8 mouse cellular contexts compared by ENCODE assay signal in genomic region chr4:133213268-133213590, GRCm38 (mm10). TPM values are rescaled to one million over a fixed set of nuclear protein-coding genes. Genes with fewer than 3 reads are reported as not detected.
DNase-seq lines count a peak whose midpoint lies in the region; ATAC-seq and TF ChIP-seq lines count a peak whose summit lies in the region.

No protein-coding gene starts in this region.

- H3K36me3 ChIP-seq in G1E (replicated peaks): no peaks in the 10 kb centered on the region
- no peaks in the 10 kb centered on the region for H3K36me3 ChIP-seq in forebrain, embryonic 16.5 days (ENCODE audit: control insufficient read depth, insufficient read depth)
- no peaks in the 10 kb centered on the region for H3K36me3 ChIP-seq in limb, embryonic 13.5 days
- H3K36me3 ChIP-seq in small intestine, adult 2 months (ENCODE audit: control insufficient read depth, insufficient read depth, low read length): no peaks in the 10 kb centered on the region

- DNase-seq in cerebellum, adult 2 months: peak; percentile 61 to 72
- no peak for DNase-seq in cerebellum, adult 11 months
- no peak for DNase-seq in G1E (ENCODE audit: low spot score)
- no peak for DNase-seq in urinary bladder, postnatal 10 days (ENCODE audit: low spot score)
- DNase-seq in natural killer cell, adult 2 months (ENCODE audit: low spot score in 2 of 2): no peak

- no peak for ATAC-seq in G1E (ENCODE audit: extremely low read depth, insufficient number of reproducible peaks, low FRiP score, poor library complexity, severe bottlenecking)
- ATAC-seq in forebrain, embryonic 16.5 days: peak; percentile 7; the same call in 1 of the 2 replicates
- no peak for ATAC-seq in limb, embryonic 13.5 days (ENCODE audit: low FRiP score, low read depth)

- no peak for TF ChIP-seq CTCF in cerebellum, adult 2 months (IDR thresholded peaks at IDR 0.05; ENCODE audit: borderline replicate concordance, insufficient read depth, low read depth, low read length)
- TF ChIP-seq CTCF in G1E (IDR thresholded peaks at IDR 0.05; ENCODE audit: low read depth, low read length): no peak
- TF ChIP-seq CTCF in small intestine, adult 2 months (IDR thresholded peaks at IDR 0.05; ENCODE audit: extremely low read depth, insufficient read length, insufficient replicate concordance, low read depth, low read length): 0 out of 2 replicates have a peak, but pooled peaks have one; percentile 13

- no peak overlapping the region for H3K9ac ChIP-seq in forebrain, embryonic 16.5 days (replicated peaks; ENCODE audit: low read depth, low read length)
- peak overlapping the region; percentile 31; the same call in 1 of the 2 replicates for H3K9ac ChIP-seq in limb, embryonic 13.5 days

- H3K27ac ChIP-seq in cerebellum, adult 2 months (ENCODE audit: insufficient read depth, low read length): no peak overlapping the region
- H3K27ac ChIP-seq in forebrain, embryonic 16.5 days (ENCODE audit: low read length): no peak overlapping the region
- H3K27ac ChIP-seq in limb, embryonic 13.5 days: no peak overlapping the region
- H3K27ac ChIP-seq in small intestine, adult 2 months (ENCODE audit: insufficient read depth, low read depth, low read length): no peak overlapping the region

- 4% methylated on average over 9 of the region's 9 CpGs for WGBS in cerebellum, adult 2 months
- WGBS in forebrain, embryonic 16.5 days: 0% methylated on average over 9 of the region's 9 CpGs
- 3% methylated on average over 9 of the region's 9 CpGs for WGBS in limb, embryonic 13.5 days
- WGBS in small intestine, adult 2 months: 3% methylated on average over 9 of the region's 9 CpGs

- peaks cover 23% of the 10 kb centered on the region for H3K4me1 ChIP-seq in cerebellum, adult 2 months (ENCODE audit: control insufficient read depth, insufficient read depth, low read length)
- peaks cover 43% of the 10 kb centered on the region for H3K4me1 ChIP-seq in G1E (ENCODE audit: insufficient read depth, low read depth, low read length)
- H3K4me1 ChIP-seq in forebrain, embryonic 16.5 days (replicated peaks; ENCODE audit: control insufficient read depth, insufficient read depth, low read length): peaks cover 14% of the 10 kb centered on the region
- H3K4me1 ChIP-seq in limb, embryonic 13.5 days: peaks cover 21% of the 10 kb centered on the region
- H3K4me1 ChIP-seq in small intestine, adult 2 months (ENCODE audit: control insufficient read depth, insufficient read depth, insufficient read length, low read length): peaks cover 11% of the 10 kb centered on the region

- no peaks in the 10 kb centered on the region for H3K9me3 ChIP-seq in G1E (replicated peaks)
- no peaks in the 10 kb centered on the region for H3K9me3 ChIP-seq in forebrain, embryonic 16.5 days (ENCODE audit: control insufficient read depth, low read length)
- H3K9me3 ChIP-seq in limb, embryonic 13.5 days: no peaks in the 10 kb centered on the region

- peak overlapping the region; percentile 87 for H3K4me2 ChIP-seq in forebrain, embryonic 16.5 days (ENCODE audit: low read length)
- H3K4me2 ChIP-seq in limb, embryonic 13.5 days (replicated peaks): peak overlapping the region; percentile 99

- TF ChIP-seq POLR2A in cerebellum, adult 2 months (IDR thresholded peaks at IDR 0.05; ENCODE audit: borderline replicate concordance, insufficient read depth, low read length): no peak
- no peak for TF ChIP-seq POLR2A in small intestine, adult 2 months (IDR thresholded peaks at IDR 0.05; ENCODE audit: low read depth, low read length)

- H3K27me3 ChIP-seq in cerebellum, adult 2 months (ENCODE audit: control insufficient read depth, insufficient read depth, low read length): no peaks in the 10 kb centered on the region
- peaks cover 60% of the 10 kb centered on the region for H3K27me3 ChIP-seq in G1E (ENCODE audit: insufficient read depth, low read length)
- peaks cover 6% of the 10 kb centered on the region; the same call in 1 of the 2 replicates for H3K27me3 ChIP-seq in forebrain, embryonic 16.5 days (replicated peaks; ENCODE audit: control insufficient read depth, insufficient read depth, low read length)
- peaks cover 52% of the 10 kb centered on the region for H3K27me3 ChIP-seq in limb, embryonic 13.5 days
- H3K27me3 ChIP-seq in small intestine, adult 2 months (ENCODE audit: control insufficient read depth, insufficient read depth, low read length): peaks cover 2% of the 10 kb centered on the region; the same call in 1 of the 2 replicates

- H3K4me3 ChIP-seq in cerebellum, adult 2 months (replicated peaks; ENCODE audit: insufficient read depth, low read depth, low read length): peak overlapping the region; percentile 73
- peak overlapping the region; percentile 72; the same call in 1 of the 2 replicates for H3K4me3 ChIP-seq in G1E (ENCODE audit: low read depth, low read length)
- H3K4me3 ChIP-seq in forebrain, embryonic 16.5 days (replicated peaks; ENCODE audit: low read length): peak overlapping the region; percentile 64
- peak overlapping the region; percentile 71; the same call in 1 of the 2 replicates for H3K4me3 ChIP-seq in limb, embryonic 13.5 days
- no peak overlapping the region; the same call in 1 of the 2 replicates for H3K4me3 ChIP-seq in small intestine, adult 2 months (ENCODE audit: low read depth, low read length)

RNA-seq across cellular contexts. Expression of gene Gpr3, which starts 0.9 kb away (rescaled TPM):
- polyA plus RNA-seq in cerebellum, adult 2 months (2012; rRNA removed): 10.1 and 10.9 TPM in 2 replicates
- total RNA-seq in G1E (2014; fragmentation: Nextera tagmentation): 0.58 TPM in 1 of 2 replicates, not detected in the other
- 0.06 and 0.16 TPM in 2 replicates for total RNA-seq in G1E (2017)
- 0.02 and 0.10 TPM in 2 replicates for polyA plus RNA-seq in G1E (2012)
- polyA plus RNA-seq in forebrain, embryonic 16.5 days (2015; fragmentation: Nextera tagmentation; extraction: Ambion mirVana): 0.57 and 1.4 TPM in 2 replicates
- 0.32 and 0.38 TPM in 2 replicates for polyA plus RNA-seq in limb, embryonic 13.5 days (2015; fragmentation: Nextera tagmentation; extraction: Ambion mirVana)
- 0.17 TPM in 1 of 2 replicates, not detected in the other for polyA plus RNA-seq in small intestine, adult 2 months (2012; rRNA removed)

RNA-seq across cellular contexts. Expression of gene Cd164l2, which starts 1.3 kb away (rescaled TPM):
- 7.4 and 10.9 TPM in 2 replicates for polyA plus RNA-seq in cerebellum, adult 2 months (2012; rRNA removed)
- not detected in 2 replicates for total RNA-seq in G1E (2014; fragmentation: Nextera tagmentation)
- not detected in 2 replicates for total RNA-seq in G1E (2017)
- polyA plus RNA-seq in G1E (2012): not detected in 2 replicates
- 0.88 and 1.1 TPM in 2 replicates for polyA plus RNA-seq in forebrain, embryonic 16.5 days (2015; fragmentation: Nextera tagmentation; extraction: Ambion mirVana)
- 2.8 and 5.9 TPM in 2 replicates for polyA plus RNA-seq in limb, embryonic 13.5 days (2015; fragmentation: Nextera tagmentation; extraction: Ambion mirVana)
- polyA plus RNA-seq in small intestine, adult 2 months (2012; rRNA removed): 0.61 and 0.93 TPM in 2 replicates

RNA-seq across cellular contexts. Expression of gene Map3k6, which starts 27.4 kb away (rescaled TPM):
- polyA plus RNA-seq in cerebellum, adult 2 months (2012; rRNA removed): 4.0 and 4.7 TPM in 2 replicates
- total RNA-seq in G1E (2014; fragmentation: Nextera tagmentation) (20.9 and 28.4 TPM in 2 replicates), G1E (2017) (27.6 and 29.2 TPM in 2 replicates)
- 85.3 and 87.2 TPM in 2 replicates for polyA plus RNA-seq in G1E (2012)
- polyA plus RNA-seq in forebrain, embryonic 16.5 days (2015; fragmentation: Nextera tagmentation; extraction: Ambion mirVana): 2.1 and 2.3 TPM in 2 replicates
- 2.4 and 2.6 TPM in 2 replicates for polyA plus RNA-seq in limb, embryonic 13.5 days (2015; fragmentation: Nextera tagmentation; extraction: Ambion mirVana)
- polyA plus RNA-seq in small intestine, adult 2 months (2012; rRNA removed): 1.7 and 75.5 TPM in 2 replicates

RNA-seq across cellular contexts. Expression of gene Sytl1, which starts 49.7 kb away (rescaled TPM):
- polyA plus RNA-seq in cerebellum, adult 2 months (2012; rRNA removed): 0.59 and 0.60 TPM in 2 replicates
- total RNA-seq in G1E (2014; fragmentation: Nextera tagmentation): 1.2 and 2.5 TPM in 2 replicates
- total RNA-seq in G1E (2017): 0.05 and 0.35 TPM in 2 replicates
- 1.4 and 1.7 TPM in 2 replicates for polyA plus RNA-seq in G1E (2012)
- polyA plus RNA-seq in forebrain, embryonic 16.5 days (2015; fragmentation: Nextera tagmentation; extraction: Ambion mirVana): 0.47 and 0.52 TPM in 2 replicates
- 5.5 and 5.6 TPM in 2 replicates for polyA plus RNA-seq in limb, embryonic 13.5 days (2015; fragmentation: Nextera tagmentation; extraction: Ambion mirVana)
- polyA plus RNA-seq in small intestine, adult 2 months (2012; rRNA removed): 10.9 and 12.7 TPM in 2 replicates

Comparison
In these comparisons a context has a peak if more than half of its experiments do, and no peak if none do; other contexts are left out.
1. DNase-seq: peak in cerebellum, adult 2 months (2 of 2); none in cerebellum, adult 11 months (single experiment), G1E (single experiment), urinary bladder, postnatal 10 days (single experiment) and natural killer cell, adult 2 months (0 of 2).